Mouse (Mus musculus): ENCODE measurements around the gene Jade1.

Gene Jade1

GRCm38 (mm10) chr3:41580401-41581323, 25.1 kb downstream of the Jade1 start:
- DNase-seq, result peak; percentile 50

DNA sequence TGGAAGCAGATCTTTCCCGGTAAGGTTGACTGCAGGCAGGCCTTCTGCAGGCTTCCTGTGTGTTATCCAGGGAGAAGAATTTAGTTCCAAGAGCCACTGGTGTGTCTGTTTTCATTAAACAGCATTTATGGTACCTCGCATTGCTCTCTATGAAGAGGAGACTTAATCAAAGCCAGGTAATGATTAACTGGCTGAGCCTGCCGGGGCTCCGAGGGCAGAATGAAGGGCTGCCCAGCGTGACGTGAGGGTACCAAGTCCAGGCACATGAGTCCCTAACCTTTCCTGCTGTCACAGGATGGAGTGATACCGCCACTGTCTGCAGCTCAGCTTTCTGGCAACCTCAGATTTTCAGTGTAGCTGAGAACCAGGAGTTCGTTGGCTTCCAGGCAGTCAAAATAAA, 25.9 kb downstream of the Jade1 start:
- peak; percentile 81 for DNase-seq

GRCm38 (mm10) chr3:41582256-41582655, 26.7 kb downstream of the Jade1 start:
- DNase-seq, result no peak

GRCm38 (mm10) chr3:41583092-41583491, 27.6 kb downstream of the Jade1 start:
- no peak for DNase-seq

- DNase-seq, result no peak
Observed at GRCm38 (mm10) chr3:41583621-41584020, 28.1 kb downstream of the Jade1 start.

DNA sequence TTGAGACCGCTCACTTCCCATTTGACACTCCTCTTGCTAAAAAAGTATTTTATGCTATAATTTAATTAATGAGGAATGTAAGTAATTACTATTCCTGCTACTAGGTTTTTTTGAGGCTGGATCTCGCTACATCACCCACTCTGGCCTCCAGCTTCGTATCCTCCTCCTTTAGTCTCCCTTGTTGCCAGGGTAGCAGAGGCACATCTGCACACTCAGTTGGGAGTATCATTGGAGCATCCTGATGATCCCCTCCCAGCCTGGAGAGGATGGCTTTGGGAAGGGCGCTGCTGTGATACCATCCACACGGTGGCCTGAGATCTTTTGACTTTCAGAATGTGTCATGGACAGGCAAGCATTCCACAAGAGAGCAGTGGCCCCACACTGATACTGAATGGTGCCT, 30.0 kb downstream of the Jade1 start:
- DNase-seq, result no peak

DNA sequence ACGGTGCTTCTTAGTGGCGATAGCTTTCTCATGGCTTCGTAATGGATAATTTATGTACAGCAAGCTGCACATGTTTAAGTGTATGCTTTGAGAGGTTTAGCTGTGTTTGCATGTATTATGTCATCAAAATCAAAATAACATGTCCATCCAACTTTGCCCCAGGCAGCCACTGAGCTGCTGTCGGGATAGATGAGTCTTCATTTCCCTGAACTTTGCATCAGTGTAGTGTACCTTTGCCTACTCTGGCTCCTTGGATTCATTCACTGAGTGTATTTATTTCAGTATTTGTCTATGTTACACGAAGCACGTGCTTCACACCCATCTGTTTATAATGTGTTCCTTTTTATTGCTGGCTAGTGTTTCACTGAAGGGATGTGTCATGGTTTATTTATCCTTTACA, 30.8 kb downstream of the Jade1 start:
- DNase-seq, result no peak

DNA sequence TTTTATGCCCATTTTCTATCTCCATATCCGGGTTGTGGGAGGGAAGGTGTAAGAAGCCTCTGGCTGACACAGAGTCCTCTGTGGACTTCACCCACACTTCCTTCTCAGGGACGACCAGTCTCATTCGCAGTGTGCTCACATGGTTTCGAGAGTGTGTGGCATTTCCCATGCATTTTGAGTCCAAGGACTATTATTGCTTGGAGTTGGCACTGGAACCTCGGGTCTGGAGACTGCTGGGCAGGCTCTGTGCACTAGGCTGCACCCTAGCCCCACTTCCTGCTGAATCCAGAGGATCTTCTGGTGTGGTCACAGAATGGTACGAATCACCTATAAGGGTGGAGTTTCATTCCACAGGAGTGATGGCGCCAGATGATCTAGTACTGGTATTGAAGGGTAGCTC, 31.4 kb downstream of the Jade1 start:
- DNase-seq, result peak; percentile 48

GRCm38 (mm10) chr3:41587588-41587987, 32.1 kb downstream of the Jade1 start:
- peak; percentile 46 for DNase-seq

GRCm38 (mm10) chr3:41588495-41588894, 33.0 kb downstream of the Jade1 start:
- no peak for DNase-seq

- no peak for DNase-seq
Observed at GRCm38 (mm10) chr3:41589246-41589914, 33.8 kb downstream of the Jade1 start.

GRCm38 (mm10) chr3:41589988-41590387, 34.5 kb downstream of the Jade1 start:
- no peak for DNase-seq

DNA sequence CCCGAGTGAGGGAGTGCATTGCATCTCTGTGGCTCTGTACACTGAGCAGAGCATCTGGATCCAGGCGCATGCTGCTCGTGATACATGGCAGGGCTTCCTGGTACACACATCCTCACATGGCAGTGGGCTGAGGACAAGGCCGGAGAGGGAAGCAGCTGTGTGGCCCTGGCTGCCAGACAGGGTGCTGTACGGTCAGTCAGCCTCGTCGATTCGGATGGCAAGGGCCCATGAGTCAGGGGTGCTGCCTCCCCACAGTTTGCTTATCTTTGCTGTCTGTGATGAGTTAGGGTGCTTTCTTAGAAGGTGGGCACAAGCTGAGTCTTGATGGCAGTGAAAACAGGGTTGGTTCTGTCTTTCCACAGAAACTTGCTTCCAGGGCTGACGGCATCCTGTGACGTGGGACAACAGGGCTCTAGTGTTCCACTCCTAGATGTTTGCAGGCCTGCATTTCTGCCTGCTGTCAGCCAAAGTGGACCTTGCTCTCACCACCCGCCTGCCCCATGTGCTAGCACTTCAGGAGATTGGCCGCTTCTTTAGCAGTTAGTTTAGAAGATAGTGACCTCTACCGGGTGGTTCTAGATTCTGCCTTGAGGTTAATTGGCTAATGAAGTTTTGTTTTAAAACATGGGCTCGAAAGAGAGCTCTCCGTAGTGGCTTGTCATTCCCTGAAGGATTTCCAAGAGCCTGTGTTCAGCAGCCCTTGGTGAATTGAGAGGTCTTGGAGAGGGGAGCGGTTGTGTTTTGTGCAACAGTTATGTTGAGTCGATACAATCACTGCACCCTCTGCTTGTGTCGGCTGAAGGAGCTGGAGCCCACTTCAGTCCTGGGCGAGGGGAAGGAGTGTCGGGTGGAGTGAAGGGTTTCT, 35.4 kb downstream of the Jade1 start:
- peak; percentile 70 for DNase-seq

DNA sequence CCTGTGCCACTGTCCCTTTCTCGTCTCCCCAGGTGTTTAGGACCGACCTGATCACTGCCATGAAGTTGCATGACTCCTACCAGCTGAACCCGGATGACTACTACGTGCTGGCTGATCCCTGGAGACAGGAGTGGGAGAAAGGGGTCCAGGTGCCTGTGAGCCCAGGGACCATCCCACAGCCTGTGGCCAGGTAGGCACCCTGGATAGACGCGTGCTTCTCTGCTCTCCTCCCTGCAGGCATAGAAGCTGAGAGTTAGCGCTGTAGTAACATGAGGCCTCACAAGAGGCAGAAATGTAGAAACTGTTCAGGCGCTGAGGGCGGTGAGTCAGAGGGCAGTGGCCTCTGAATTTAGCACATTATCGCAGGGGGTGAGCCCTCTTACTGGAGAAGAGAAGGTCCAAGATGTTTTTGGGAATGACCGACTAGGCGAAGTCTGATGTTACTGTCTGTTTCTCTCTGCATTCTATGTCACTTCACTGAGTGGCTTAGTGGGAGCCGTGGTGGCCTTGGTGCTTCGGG, 36.2 kb downstream of the Jade1 start:
- DNase-seq, result no peak

GRCm38 (mm10) chr3:41592805-41593204, 37.3 kb downstream of the Jade1 start:
- no peak for DNase-seq

GRCm38 (mm10) chr3:41594097-41594879, 38.8 kb downstream of the Jade1 start:
- DNase-seq, result no peak

DNA sequence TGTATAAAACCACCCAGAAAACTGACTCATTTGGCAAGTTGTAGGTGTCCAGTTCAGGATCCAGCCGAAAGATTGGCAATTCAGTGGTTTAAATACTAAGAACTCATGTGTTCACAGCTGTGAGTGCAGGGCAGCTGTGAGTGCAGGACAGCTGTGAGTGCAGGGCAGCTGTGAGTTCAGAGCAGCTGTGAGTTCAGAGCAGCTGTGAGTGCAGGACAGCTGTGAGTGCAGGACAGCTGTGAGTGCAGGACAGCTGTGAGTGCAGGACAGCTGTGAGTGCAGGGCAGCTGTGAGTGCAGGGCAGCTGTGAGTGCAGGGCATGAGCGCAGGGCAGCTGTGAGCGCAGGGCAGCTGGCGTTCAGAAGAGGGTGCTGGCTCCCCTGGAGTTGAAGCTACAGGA, 39.5 kb downstream of the Jade1 start:
- no peak for DNase-seq

DNA sequence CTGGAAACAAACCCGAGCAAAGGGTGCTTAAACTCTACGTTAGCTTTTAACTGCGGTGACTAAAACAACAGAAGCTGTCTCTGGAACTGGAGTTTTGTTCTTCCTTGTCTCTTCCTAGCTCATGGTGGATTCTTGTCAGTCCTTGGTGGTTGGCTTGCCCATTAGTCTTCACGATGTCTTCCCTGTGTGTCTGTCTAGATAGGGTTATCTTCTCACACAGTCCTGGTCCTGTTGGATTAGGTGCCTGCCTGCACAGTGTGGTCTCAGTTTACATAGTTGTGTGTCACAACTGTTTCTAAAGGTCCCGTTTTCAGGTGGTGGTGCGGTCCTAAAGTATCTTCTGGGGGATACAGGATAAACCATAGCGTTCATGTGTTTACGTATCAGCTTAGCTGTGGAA, 41.5 kb downstream of the Jade1 start:
- no peak for DNase-seq

DNA sequence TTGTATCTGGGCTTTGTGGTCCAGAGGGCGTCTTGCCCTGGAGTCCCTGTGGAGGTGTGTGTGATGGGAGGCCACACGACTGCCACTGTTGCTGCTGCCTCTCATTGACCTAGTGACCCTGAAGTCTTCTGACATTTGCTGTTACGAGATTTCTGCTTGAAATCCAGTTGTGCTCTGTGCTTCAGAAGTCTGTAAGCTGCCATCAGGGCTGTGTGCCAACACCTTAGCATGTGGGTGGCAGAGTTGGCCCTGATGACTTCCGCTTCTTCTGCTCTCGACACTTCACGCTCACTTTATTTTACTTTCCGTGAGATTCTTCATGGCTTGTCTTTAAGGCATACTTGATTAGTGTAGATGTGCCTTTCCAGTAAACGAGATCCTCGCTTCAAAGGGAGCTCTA, 42.9 kb downstream of the Jade1 start:
- no peak for DNase-seq

DNA sequence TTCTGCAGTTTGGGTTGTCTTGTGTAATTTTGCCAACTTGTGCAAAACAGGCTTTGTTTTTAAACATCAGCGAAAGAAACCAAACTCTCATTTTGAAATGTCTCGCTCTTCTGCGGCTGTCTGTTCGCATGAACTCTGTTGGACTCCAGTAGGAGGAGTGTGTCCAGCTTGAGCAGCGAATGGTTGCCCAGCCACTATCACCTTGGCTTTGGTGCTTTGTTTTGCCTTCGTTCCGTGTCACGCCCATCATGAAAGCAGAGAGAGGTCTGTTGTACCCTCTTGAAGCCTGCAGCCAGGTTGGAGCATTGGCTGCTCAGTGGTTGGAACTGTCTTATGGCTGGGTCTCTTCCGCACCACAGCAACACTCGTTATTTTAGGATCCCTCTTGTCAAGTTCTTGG, 43.7 kb downstream of the Jade1 start:
- DNase-seq, result no peak

GRCm38 (mm10) chr3:41599806-41600589, 44.5 kb downstream of the Jade1 start:
- peak; percentile 82 for DNase-seq
